Mouse (Mus musculus) small intestine, adult 2 months (tissue): ENCODE measurements around the gene Glb1.

Experiments
- CTCF ChIP-seq: fragments of 200-500 bp; IDR thresholded peaks from 2 replicates; pipeline ENCODE4 v1.5.1; 2012; ENCODE audit warnings: low read depth, mild to moderate bottlenecking, control low read depth, inconsistent platforms, low read length, moderate library complexity, mixed read lengths; ENCODE audit not compliant: insufficient replicate concordance, insufficient read length; ENCODE audit errors: extremely low read depth
- POLR2A ChIP-seq: fragments of 200-500 bp; IDR thresholded peaks from 2 replicates; pipeline ENCODE4 v1.6.1; 2012; ENCODE audit warnings: low read depth, mild to moderate bottlenecking, control low read depth, inconsistent platforms, low read length, moderate library complexity

GRCm38 (mm10) chr9:114380881-114381733 lies 19.8 kb upstream of the Glb1 start:
- TF ChIP-seq CTCF (peak; percentile 39; the same call in 1 of the 2 replicates), POLR2A (no peak)
